Mouse (Mus musculus) CH12F3 (cell line): ENCODE measurements around the gene Rapgefl1.

Experiments
- in situ Hi-C: fragments of 300-500 bp; cut with MboI; formaldehyde crosslinking; loops from 2 replicates; pipeline ENCODE4 v1.14.3; 2020; ENCODE audit warnings: low sequenced_read_pairs

The Rapgefl1 gene

GRCm38 (mm10) chr11:98836651-98837141, at the start of gene Rapgefl1:
TSS of gene Rapgefl1 (plus strand) at chr11:98836785.
- in situ Hi-C loops, result no loop called here

GRCm38 (mm10) chr11:98787229-98787628, 49.4 kb upstream of the Rapgefl1 start:
- in situ Hi-C loops, result loop anchor here (10.0 kb wide), 1 partner anchor 62 kb away; the partner anchor contains the start of gene Med24

- in situ Hi-C loops, result loop anchor here (10.0 kb wide), 1 partner anchor 63 kb away; the partner anchor contains the start of gene Med24
Measured at GRCm38 (mm10) chr11:98787691-98788090, 48.9 kb upstream of the Rapgefl1 start.

GRCm38 (mm10) chr11:98788139-98788538, 48.4 kb upstream of the Rapgefl1 start:
- in situ Hi-C loops, result loop anchor here (10.0 kb wide), 1 partner anchor 63 kb away; the partner anchor contains the start of gene Med24

GRCm38 (mm10) chr11:98788550-98789218, 47.9 kb upstream of the Rapgefl1 start:
- in situ Hi-C loops, result loop anchor here (10.0 kb wide), 1 partner anchor 64 kb away; the partner anchor contains the start of gene Med24

- in situ Hi-C loops, result loop anchor here (10.0 kb wide), 1 partner anchor 65 kb away; the partner anchor contains the start of gene Med24
Measured at GRCm38 (mm10) chr11:98789219-98789807, 47.3 kb upstream of the Rapgefl1 start.

GRCm38 (mm10) chr11:98789824-98790223, 46.8 kb upstream of the Rapgefl1 start:
- in situ Hi-C loops, result loop anchor here (10.0 kb wide), 1 partner anchor 65 kb away; the partner anchor contains the start of gene Med24

- in situ Hi-C loops, result no loop called here
Measured at GRCm38 (mm10) chr11:98790631-98791205, 45.9 kb upstream of the Rapgefl1 start.

GRCm38 (mm10) chr11:98791448-98791847, 45.1 kb upstream of the Rapgefl1 start:
- in situ Hi-C loops, result no loop called here

- in situ Hi-C loops, result no loop called here
Measured at GRCm38 (mm10) chr11:98792081-98792480, 44.5 kb upstream of the Rapgefl1 start.

GRCm38 (mm10) chr11:98794469-98795014, 42.0 kb upstream of the Rapgefl1 start:
- in situ Hi-C loops, result no loop called here

GRCm38 (mm10) chr11:98795015-98795713, 41.4 kb upstream of the Rapgefl1 start, which contains the start of gene Msl1:
TSS of gene Msl1 (plus strand) at chr11:98795516.
- in situ Hi-C loops, result no loop called here

- in situ Hi-C loops, result no loop called here
Measured at GRCm38 (mm10) chr11:98795714-98796514, 40.7 kb upstream of the Rapgefl1 start.

- in situ Hi-C loops, result no loop called here
Measured at GRCm38 (mm10) chr11:98796515-98797216, 39.9 kb upstream of the Rapgefl1 start.

- in situ Hi-C loops, result no loop called here
Measured at GRCm38 (mm10) chr11:98797306-98797705, 39.3 kb upstream of the Rapgefl1 start.

- in situ Hi-C loops, result no loop called here
Measured at GRCm38 (mm10) chr11:98797909-98798308, 38.7 kb upstream of the Rapgefl1 start.

GRCm38 (mm10) chr11:98804605-98805004, 32.0 kb upstream of the Rapgefl1 start, which contains the start of gene Casc3:
TSS of gene Casc3 (plus strand) at chr11:98804905.
- in situ Hi-C loops, result no loop called here

GRCm38 (mm10) chr11:98808417-98808816, 28.2 kb upstream of the Rapgefl1 start:
- in situ Hi-C loops, result no loop called here
